Mouse (Mus musculus): ENCODE measurements around the gene Gm19684. TPM values are rescaled to one million over a fixed set of nuclear protein-coding genes. Genes with fewer than 3 reads are reported as not detected.
"Not testable (repeated sequence)": the region's sequence is repeated elsewhere in the genome, so short reads cannot be mapped to it uniquely, and the experiment has no call there.

Gene Gm19684
- total RNA-seq, 2 experiments from 2014 or later, result not detected

- DNase-seq, result no peak
Observed at GRCm38 (mm10) chr17:36131516-36132265, 10.2 kb downstream of the Gm19684 start.

DNA sequence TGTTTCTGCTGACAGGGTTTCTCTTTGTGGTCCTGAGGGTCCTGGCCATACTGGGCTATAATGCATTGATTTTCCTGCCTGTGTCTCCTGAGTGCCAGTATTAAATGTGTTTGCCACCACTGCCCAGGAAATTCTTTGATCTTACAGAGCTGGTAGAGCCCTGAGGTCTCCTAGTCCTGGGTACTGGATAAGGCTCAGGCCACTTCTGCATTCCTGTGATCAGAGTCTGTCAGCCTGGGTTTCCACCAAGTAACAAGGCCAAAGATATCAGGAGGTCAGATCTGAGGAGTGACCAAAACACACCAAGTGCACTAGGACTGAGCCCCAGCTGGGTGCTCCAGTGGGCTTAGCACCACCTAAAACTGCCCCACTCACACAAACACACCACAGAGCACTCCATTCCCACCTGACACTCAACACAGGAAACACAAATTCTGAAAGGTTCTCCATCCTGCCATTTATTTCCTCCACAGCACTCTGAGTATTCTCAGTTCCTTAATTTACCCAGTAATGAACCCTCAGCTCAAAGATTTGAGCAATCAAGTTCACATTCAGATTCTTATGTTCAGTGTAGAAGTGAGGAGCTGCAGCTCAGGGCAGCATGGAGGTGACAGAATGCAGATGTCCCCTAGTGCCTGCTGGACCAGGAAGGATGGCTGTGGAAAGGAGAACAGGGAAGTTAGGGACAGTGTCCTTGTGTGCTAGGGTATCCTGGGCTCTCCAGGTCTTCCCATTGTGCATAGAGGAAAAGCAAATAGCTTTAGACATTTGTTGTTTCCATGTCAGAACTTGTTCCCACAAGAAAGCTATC, 14.1 kb downstream of the Gm19684 start:
- not testable (repeated sequence) for DNase-seq

DNA sequence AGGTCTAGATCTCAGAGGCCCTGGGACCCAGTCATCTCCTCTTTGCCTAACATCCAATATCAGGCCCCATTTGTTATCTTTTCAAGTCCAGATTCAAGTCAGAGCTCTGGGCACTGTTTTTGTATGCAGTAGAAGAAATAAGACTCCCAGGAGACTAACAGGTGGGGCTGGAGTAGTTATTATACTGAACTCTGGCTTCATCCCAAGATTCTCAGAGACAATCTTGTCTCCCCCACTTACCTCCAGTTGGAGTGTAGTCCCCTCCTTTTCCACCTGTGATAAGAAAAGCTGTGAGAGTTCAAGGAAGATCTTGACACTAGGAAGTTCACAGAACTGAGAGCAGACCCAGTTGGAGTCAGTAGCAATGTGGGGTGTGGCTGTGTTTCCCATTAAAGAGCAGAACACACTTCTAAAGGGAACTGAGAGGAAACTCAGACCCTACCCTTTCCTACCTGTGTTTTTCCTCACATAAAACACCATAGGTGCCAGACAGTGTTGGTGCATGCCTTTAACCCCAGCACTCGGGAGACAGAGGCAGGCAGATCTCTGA, 14.9 kb downstream of the Gm19684 start:
- not testable (repeated sequence) for DNase-seq

DNA sequence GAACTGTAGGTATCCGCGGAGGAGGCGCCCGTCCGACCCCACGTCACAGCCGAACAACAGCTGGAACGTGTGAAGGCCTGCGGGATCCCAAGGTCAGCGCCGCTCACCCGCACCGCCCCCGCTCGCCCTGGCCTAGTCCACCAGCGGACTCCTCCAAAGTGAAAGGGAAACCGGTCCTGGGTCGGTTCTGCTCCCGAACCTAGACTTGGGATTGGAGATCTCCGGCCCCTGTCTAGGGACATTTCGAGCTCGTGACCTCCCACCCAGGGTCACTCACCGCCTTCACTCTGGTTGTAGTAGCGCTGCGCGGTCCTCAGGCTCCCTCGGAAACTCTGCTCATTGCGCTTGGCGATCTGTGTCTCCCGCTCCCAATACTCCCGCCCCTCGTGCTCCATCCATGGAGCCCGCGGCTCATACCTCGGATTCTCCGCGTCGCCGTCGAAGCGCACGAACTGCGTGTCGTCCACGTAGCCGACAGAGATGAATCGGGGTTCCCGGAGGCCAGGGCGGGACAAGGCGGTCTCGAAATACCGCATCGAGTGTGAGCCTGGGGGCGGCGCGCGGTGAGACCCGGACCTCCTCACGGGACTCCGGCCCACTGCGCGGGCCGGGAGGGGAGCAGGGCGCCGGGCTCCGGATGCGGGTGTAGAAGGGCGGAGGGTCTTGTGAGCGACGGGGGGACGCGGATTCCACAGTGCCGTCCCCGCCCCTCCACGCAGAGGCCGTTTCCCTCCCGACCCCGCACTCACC, 23.8 kb downstream of the Gm19684 start:
- DNase-seq, result no peak

DNA sequence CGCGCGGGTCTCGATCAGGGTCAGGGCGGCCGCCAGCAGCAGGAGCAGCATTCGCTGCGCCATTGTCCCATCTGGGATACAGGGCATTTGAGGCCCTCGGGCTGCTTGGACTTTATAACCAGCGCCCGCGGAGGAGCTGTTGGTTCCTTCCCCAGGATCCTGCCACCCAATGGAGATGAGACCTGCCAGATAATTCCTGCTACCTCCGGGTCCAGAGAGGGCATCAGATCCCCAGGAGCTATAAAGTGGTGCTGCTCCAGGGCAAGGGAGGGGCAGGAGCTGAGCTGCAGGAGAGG, 24.3 kb downstream of the Gm19684 start:
- not testable (repeated sequence) for DNase-seq

DNA sequence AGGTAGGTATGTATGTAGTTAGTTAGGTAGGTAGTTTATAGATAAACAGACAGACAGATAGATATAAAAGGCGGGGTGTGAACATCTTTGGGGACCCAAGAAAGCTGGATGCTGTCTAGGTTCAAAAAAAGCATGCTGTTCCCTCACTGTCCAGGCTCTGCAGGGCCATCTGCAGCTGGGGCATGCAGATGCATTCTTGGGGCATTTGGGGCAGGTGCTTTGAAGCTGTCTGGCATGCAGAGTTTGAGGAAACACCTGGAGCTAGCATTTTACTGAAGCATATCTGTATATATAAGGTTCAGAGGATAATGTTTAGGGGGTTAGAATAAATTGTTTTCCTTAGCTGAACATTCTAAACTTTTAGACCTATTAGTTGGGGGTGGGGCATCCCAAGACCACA, 25.5 kb downstream of the Gm19684 start:
- not testable (repeated sequence) for DNase-seq

- not testable (repeated sequence) for DNase-seq
Observed at GRCm38 (mm10) chr17:36148468-36148867, 27.0 kb downstream of the Gm19684 start.

- DNase-seq, result not testable (repeated sequence)
Observed at GRCm38 (mm10) chr17:36151200-36151599, 29.7 kb downstream of the Gm19684 start.

DNA sequence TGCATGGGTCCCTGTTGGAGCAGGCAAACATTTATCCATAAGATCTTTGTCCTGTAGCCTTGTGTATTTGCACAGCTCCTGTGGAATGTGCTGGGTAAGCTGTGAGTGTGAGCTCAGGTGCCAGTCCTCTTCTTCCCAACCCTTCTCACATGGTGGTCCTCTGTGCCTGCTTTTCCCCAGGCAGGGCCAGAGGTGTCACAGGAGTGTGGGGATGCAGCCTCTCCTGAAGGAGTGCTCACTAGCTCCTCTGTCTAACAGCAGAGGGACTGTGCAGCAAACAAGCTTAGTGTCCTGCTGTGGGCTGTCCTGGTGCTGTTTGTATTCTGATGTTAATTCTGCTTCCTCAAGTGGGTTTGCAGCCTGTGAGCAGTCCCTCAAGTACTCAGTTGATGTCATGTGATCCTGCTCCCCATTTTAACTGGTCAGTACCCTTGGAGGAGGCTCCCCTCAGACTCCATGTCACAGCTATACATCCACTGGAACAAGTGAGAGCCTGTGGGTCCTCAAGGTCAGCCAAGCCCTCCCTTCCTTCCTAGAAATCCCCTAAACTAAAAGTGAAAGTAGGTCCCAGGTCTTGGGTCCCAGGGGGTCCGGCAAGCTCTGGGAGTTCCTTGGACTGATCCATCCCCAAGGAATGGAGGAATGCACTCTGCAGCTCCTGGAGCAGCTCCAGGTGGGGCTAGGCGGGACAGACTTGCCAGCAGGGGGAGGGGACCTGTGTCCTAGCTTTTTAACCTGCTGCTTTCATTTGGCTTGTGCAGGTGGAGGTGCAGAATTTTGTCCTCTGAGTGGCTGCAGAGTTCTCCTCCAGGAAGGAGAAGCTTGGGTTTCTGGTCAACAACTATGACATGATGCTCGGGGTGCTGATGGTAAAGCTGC, 33.0 kb downstream of the Gm19684 start:
- DNase-seq, result no peak

DNA sequence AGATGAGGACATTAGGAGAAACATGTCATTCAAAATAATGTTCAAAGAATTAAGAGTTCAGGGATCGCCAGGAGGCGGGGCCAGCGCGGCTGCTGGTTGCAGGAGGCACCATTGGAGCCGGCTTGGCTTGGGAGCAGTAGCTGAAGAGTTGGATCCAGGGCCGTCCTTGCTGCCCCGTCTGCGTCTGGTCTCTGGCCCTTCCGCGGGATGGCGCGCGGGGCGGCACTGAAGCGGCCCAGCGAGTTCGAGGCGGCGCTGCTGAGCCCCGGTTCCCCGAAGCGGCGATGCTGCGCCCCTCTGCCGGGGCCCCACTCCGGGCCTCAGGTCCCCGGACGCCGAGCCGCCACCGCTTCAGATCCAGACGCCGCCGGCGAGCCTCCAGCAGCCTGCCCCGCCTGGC, 36.3 kb downstream of the Gm19684 start:
- DNase-seq, result not testable (repeated sequence)

GRCm38 (mm10) chr17:36158264-36158663, 36.8 kb downstream of the Gm19684 start:
- DNase-seq, result not testable (repeated sequence)

- DNase-seq, result no peak
Observed at GRCm38 (mm10) chr17:36161129-36162051, 39.9 kb downstream of the Gm19684 start.

DNA sequence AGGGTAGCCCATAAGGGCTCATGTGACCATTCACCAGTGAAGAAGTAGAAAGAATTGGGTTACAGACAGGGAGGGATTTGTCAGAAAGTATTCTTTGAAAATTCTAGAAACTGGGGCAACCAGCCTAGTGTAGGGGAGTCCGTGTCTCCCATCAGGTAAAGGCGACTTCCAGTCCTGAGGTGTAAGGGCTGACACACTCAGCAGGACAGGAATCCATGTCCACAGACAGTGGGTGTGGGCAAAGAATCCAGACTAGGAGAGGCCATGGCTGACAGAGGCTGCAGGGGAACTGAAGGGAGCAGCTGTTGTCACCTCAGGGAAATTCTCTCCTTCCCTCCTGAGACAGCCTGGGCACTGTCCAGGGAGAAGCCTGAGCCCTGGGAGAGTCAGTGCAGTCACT, 45.4 kb downstream of the Gm19684 start:
- not testable (repeated sequence) for DNase-seq

GRCm38 (mm10) chr17:36167306-36168038, 46.0 kb downstream of the Gm19684 start:
- DNase-seq, result no peak

DNA sequence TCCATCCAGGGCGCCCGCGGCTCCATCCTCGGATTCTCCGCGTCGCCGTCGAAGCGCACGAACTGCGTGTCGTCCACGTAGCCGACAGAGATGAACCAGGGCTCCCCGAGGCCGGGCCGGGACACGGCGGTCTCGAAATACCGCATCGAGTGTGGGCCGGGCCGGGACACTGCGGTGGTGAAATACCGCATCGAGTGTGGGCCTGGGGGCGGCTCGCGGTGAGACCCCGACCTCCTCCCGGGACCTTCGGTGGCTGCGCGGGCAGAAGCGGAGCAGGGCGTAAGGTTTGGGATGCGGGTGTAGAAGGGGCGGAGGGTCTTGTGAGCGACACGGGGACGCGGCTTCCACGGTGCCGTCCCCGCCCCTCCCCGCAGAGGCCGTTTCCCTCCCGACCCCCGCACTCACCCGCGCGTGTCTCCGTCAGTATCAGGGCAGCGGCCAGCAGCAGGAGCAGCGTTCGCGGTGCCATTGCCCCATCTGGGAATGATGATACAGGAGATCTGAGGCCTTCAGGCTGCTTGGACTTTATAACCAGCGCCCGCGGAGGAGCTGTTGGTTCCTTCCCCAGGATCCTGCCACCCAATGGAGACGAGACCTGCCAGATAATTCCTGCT, 46.7 kb downstream of the Gm19684 start, which contains the start of gene Gm8909:
Gene Gm8909 (minus strand): TSS at position 499 of the 614 bp plus-strand sequence.
- DNase-seq, result no peak

GRCm38 (mm10) chr17:36169094-36169493, 47.6 kb downstream of the Gm19684 start:
- DNase-seq, result not testable (repeated sequence)

DNA sequence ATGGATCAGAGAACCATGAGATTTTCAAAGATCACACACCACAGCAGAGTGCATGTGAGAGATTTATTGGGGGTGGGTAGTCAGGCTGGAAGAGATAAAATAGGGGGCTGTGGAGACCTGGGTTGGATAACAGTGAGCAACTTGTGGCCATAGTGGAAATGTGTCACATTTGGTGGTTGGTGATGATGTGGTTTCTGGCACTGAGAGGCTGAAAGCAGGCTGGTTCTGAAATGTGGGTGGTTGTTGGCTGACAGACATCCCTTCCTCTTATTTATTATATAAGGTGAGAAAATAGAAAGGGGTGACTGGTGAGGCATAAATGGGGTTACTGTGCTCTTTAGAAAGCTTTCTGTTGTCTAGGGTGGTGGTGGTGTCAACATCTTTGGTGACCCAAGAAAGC, 48.3 kb downstream of the Gm19684 start:
- DNase-seq, result no peak

DNA sequence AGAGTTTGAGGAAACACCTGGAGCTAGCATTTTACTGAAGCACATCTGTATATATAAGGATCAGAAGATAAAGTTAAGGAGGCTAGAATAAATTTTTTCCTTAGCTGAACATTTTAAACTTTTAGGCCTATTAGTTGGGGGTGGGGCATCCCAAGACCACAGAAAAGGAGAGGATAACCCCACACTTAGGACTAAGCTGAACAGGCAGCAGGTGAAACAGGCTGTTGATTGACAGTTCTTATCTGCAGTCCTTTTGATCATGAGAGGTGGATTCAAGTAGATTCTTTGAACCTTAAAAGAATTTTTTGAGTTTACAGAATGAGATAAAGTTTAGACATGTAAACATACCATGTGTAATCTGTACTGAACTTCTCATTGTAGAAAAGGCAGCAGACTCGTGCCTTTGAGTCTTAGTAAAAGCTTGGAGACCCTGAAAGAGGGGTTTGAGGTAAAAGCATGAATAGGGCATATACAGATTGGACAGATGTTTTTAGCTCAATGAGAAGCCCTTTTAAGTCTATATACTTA, 48.9 kb downstream of the Gm19684 start:
- no peak for DNase-seq

DNA sequence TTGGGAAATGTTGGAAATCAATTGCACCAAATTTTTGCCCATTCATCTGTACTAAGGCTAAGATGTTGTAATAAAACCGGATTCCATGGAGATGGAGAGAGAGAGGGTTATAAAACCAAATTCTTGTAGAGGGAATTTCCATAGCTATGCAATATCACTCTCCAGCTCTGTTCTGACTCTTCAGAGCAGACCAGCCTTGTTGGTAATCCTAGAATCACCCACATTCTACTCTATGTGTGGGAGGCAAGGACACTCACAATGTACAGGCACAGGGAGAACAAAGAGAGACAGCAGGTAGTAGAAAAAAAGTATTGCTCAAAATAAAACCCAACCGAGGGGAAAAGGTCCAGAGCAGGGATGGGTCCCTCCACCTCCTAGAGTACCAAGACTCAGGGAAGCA, 54.7 kb downstream of the Gm19684 start:
- DNase-seq, result not testable (repeated sequence)
